Mouse (Mus musculus): ENCODE results near the gene Trak2. TPM values are rescaled to one million over a fixed set of nuclear protein-coding genes. Genes with fewer than 3 reads are reported as not detected.

The Trak2 gene
- polyA plus RNA-seq, 1 experiment from 2014 or later, result 29.6 TPM

DNA sequence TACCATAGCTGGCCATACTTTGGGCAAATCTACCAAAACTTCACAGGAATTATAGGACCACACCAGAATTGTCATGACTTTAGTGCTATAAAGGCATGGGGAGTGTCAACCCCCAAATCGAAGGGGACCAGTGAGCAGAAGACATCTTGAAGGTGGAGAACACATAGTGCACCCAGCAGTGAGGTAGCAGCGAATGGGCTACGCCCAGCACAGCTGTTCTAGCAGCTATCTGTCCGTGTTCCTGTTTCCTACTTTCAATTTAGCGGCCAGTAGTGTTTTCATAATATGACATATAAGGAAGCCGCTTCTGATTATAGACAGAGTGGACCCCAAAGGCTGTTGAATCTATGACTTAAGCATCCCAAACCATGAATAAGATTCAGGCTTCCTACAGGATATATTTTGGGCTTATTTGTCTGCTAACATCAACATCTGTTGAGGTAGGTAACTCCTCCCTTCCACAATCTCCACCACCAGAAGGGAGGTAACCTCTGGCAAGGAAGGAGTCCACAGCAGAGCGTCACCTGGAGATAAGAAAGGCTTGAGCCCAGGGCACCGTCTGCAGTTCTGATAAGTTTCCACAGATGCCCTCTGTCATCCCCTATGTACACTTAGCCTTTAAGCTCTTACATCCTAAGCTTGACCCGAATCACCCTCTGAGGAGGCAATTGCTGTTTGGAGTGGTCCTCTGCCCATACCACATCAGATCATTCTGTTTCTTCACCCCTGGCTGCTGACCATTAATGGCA, 19.4 kb downstream of the Trak2 start:
- no peaks in the 10 kb centered on the region for H3K27me3 ChIP-seq (ENCODE audit: control insufficient read depth, insufficient read depth, low read length)
- no peaks in the 10 kb centered on the region for H3K36me3 ChIP-seq (ENCODE audit: control insufficient read depth, insufficient read depth, low read length)
- 0 out of 2 replicates have a peak overlapping the region, but pooled peaks have one; percentile 16 for H3K4me2 ChIP-seq (ENCODE audit: low read length)
- 51% methylated on average over 9 of the region's 9 CpGs for WGBS
- H3K27ac ChIP-seq (replicated peaks in 1 of 2; ENCODE audit: control insufficient read depth in 1 of 2, insufficient read depth in 1 of 2, low read depth in 2 of 2, low read length in 2 of 2), result no peak overlapping the region; a peak in 1 of 4 replicates
- H3K9me3 ChIP-seq (ENCODE audit: control insufficient read depth, low read length), result no peaks in the 10 kb centered on the region
- H3K9ac ChIP-seq (ENCODE audit: low read length), result no peak overlapping the region
- H3K4me3 ChIP-seq (ENCODE audit: control insufficient read depth in 1 of 2, insufficient read depth in 1 of 2, low read depth in 1 of 2, low read length in 2 of 2), result no peak overlapping the region
- H3K4me1 ChIP-seq (ENCODE audit: control insufficient read depth in 2 of 2, insufficient read depth in 2 of 2, low read length in 2 of 2), result peaks cover 40 to 90% of the 10 kb centered on the region in 2 experiments
- no peak for ATAC-seq (ENCODE audit: insufficient number of reproducible peaks, insufficient read depth, low FRiP score, low read depth)

DNA sequence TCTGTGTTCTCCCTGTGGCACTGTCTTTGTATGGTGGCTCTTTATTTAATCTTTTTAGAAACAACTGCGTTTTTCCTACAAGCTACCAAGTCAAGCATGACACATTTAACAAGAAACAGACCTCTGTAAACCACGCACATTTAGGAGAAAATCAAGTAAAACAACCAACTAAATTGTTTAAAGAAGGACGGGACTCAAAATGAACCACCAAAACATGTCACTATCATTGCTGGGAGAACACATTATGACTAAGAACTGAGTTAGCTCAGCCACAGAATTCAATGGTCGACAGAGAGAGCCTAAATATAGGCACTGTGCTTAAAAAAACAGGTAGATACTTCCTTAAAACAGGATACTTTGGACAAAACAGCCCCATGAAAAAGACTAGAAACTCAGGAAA, 20.2 kb downstream of the Trak2 start:
- H3K27ac ChIP-seq (replicated peaks in 1 of 2; ENCODE audit: control insufficient read depth in 1 of 2, insufficient read depth in 1 of 2, low read depth in 2 of 2, low read length in 2 of 2), result peak overlapping the region in 1 of 2 experiments; percentile 94; a peak in 2 of 4 replicates
- no peak for ATAC-seq (ENCODE audit: insufficient number of reproducible peaks, insufficient read depth, low FRiP score, low read depth)
- H3K4me3 ChIP-seq (ENCODE audit: control insufficient read depth in 1 of 2, insufficient read depth in 1 of 2, low read depth in 1 of 2, low read length in 2 of 2), result no peak overlapping the region
- WGBS, result 35% methylated on average over 4 of the region's 4 CpGs
- no peak overlapping the region for H3K9ac ChIP-seq (ENCODE audit: low read length)
- no peak overlapping the region for H3K4me2 ChIP-seq (ENCODE audit: low read length)
- no peaks in the 10 kb centered on the region for H3K9me3 ChIP-seq (ENCODE audit: control insufficient read depth, low read length)
- H3K36me3 ChIP-seq (ENCODE audit: control insufficient read depth, insufficient read depth, low read length), result no peaks in the 10 kb centered on the region
- H3K4me1 ChIP-seq (ENCODE audit: control insufficient read depth in 2 of 2, insufficient read depth in 2 of 2, low read length in 2 of 2), result peaks cover 39 to 83% of the 10 kb centered on the region in 2 experiments
- H3K27me3 ChIP-seq (ENCODE audit: control insufficient read depth, insufficient read depth, low read length), result no peaks in the 10 kb centered on the region

DNA sequence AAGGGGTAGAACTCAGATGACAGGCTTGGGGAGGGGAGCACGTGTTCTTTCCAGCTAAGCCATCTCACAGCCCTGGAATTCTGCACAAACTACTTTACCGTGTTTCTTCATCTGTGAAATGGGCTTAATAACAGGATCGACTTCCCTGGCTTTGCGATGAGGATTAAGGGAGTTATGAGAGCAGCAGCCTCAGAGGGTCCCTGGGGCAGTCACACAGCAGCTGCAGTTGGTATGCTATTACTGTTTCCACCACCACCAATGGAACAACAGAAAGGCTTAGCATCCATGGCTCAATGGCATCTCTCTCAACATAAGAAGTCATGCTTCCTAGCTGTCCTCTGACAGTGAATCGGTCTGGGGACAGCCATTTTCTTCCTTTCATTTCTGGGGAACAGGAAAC, 20.7 kb downstream of the Trak2 start:
- no peaks in the 10 kb centered on the region for H3K36me3 ChIP-seq (ENCODE audit: control insufficient read depth, insufficient read depth, low read length)
- H3K4me3 ChIP-seq (ENCODE audit: control insufficient read depth in 1 of 2, insufficient read depth in 1 of 2, low read depth in 1 of 2, low read length in 2 of 2), result no peak overlapping the region
- no peak overlapping the region for H3K9ac ChIP-seq (ENCODE audit: low read length)
- H3K4me2 ChIP-seq (ENCODE audit: low read length), result no peak overlapping the region
- H3K27me3 ChIP-seq (ENCODE audit: control insufficient read depth, insufficient read depth, low read length), result no peaks in the 10 kb centered on the region
- WGBS, result 82% methylated on average over 5 of the region's 5 CpGs
- no peak for ATAC-seq (ENCODE audit: insufficient number of reproducible peaks, insufficient read depth, low FRiP score, low read depth)
- H3K9me3 ChIP-seq (ENCODE audit: control insufficient read depth, low read length), result no peaks in the 10 kb centered on the region
- peaks cover 37 to 79% of the 10 kb centered on the region in 2 experiments for H3K4me1 ChIP-seq (ENCODE audit: control insufficient read depth in 2 of 2, insufficient read depth in 2 of 2, low read length in 2 of 2)
- peak overlapping the region in 1 of 2 experiments; percentile 94; a peak in 2 of 4 replicates for H3K27ac ChIP-seq (replicated peaks in 1 of 2; ENCODE audit: control insufficient read depth in 1 of 2, insufficient read depth in 1 of 2, low read depth in 2 of 2, low read length in 2 of 2)

DNA sequence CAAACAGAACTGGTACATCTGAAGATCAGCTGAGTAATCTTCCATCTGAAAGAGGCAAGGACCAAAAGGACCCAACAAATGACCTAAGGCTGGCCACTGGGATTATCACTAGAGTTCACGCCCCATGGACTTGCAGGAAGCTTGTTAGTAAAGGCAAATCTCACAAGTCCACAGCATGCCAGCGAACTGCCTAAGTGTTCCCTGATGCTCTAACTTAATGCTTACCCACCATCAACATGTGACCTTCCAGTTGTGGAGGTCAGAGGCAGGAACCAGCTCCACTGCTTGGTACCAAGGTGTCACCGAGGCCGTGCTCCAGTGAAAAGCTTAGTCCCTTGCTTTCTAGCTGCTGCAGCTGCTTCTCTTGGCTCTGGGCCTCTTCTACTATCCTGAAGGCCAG, 21.4 kb downstream of the Trak2 start:
- H3K9me3 ChIP-seq (ENCODE audit: control insufficient read depth, low read length), result no peaks in the 10 kb centered on the region
- ATAC-seq (ENCODE audit: insufficient number of reproducible peaks, insufficient read depth, low FRiP score, low read depth), result no peak
- H3K4me1 ChIP-seq (ENCODE audit: control insufficient read depth in 2 of 2, insufficient read depth in 2 of 2, low read length in 2 of 2), result peaks cover 33 to 77% of the 10 kb centered on the region in 2 experiments
- peak overlapping the region; percentile 44 for H3K4me2 ChIP-seq (ENCODE audit: low read length)
- H3K4me3 ChIP-seq (ENCODE audit: control insufficient read depth in 1 of 2, insufficient read depth in 1 of 2, low read depth in 1 of 2, low read length in 2 of 2), result no peak overlapping the region
- 66% methylated on average over 4 of the region's 4 CpGs for WGBS
- H3K27ac ChIP-seq (replicated peaks in 1 of 2; ENCODE audit: control insufficient read depth in 1 of 2, insufficient read depth in 1 of 2, low read depth in 2 of 2, low read length in 2 of 2), result peak overlapping the region; percentile 52 to 94
- no peaks in the 10 kb centered on the region for H3K36me3 ChIP-seq (ENCODE audit: control insufficient read depth, insufficient read depth, low read length)
- H3K27me3 ChIP-seq (ENCODE audit: control insufficient read depth, insufficient read depth, low read length), result no peaks in the 10 kb centered on the region
- peak overlapping the region; percentile 18; the same call in 1 of the 2 replicates for H3K9ac ChIP-seq (ENCODE audit: low read length)

DNA sequence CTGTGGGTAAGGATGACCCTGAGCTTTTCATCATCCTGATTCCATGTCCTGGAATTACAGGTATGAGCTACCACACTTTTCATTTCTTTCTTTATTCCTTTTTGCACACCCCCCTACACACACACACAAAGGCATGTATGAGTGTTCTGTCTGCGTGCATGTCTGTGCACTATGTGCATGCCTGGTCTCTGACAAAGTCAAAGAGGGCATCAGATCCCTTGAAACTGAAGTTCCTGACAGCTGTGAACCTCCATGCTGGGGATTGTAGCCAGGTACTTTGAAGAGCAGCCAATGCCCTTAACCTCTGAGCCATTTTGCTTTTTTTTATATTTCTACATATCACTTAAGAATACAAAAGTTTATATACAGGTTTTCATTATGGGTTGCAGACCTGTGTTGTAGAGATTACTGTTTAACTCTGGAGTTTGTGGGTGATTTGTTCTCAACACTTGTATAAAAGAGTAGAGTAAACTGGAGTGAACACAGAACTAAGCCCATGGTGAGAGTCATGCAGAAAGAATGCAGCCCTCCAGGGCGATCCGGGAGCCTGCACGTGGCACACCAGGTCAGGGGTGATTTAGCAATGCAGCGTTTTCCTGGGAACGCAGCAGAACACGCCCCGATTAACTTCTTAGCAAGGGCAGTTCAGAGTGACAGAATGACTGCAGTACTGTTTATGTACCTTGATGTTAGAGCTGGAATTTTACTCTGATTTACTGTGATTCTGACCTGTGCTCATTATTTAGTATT, 22.2 kb downstream of the Trak2 start:
- Histone ChIP-seq H3K4me1 (ENCODE audit: control insufficient read depth in 2 of 2, insufficient read depth in 2 of 2, low read length in 2 of 2) (peaks cover 34 to 80% of the 10 kb centered on the region in 2 experiments), H3K4me2 (ENCODE audit: low read length) (peak overlapping the region; percentile 44), H3K36me3 (ENCODE audit: control insufficient read depth, insufficient read depth, low read length) (peaks cover 1% of the 10 kb centered on the region), H3K9ac (ENCODE audit: low read length) (peak overlapping the region; percentile 49), H3K27me3 (ENCODE audit: control insufficient read depth, insufficient read depth, low read length) (no peaks in the 10 kb centered on the region), H3K4me3 (ENCODE audit: control insufficient read depth in 1 of 2, insufficient read depth in 1 of 2, low read depth in 1 of 2, low read length in 2 of 2) (no peak overlapping the region), H3K27ac (replicated peaks in 1 of 2; ENCODE audit: control insufficient read depth in 1 of 2, insufficient read depth in 1 of 2, low read depth in 2 of 2, low read length in 2 of 2) (peak overlapping the region; percentile 94), H3K9me3 (ENCODE audit: control insufficient read depth, low read length) (no peaks in the 10 kb centered on the region)
- ATAC-seq (ENCODE audit: insufficient number of reproducible peaks, insufficient read depth, low FRiP score, low read depth), result peak; percentile 64
- WGBS, result 4% methylated on average over 8 of the region's 8 CpGs

- 55% methylated on average over 6 of the region's 6 CpGs for WGBS
- peaks cover 16% of the 10 kb centered on the region for H3K36me3 ChIP-seq (ENCODE audit: control insufficient read depth, insufficient read depth, low read length)
- H3K4me2 ChIP-seq (ENCODE audit: low read length), result peak overlapping the region; percentile 29; the same call in 1 of the 2 replicates
- no peak overlapping the region for H3K4me3 ChIP-seq (ENCODE audit: control insufficient read depth in 1 of 2, insufficient read depth in 1 of 2, low read depth in 1 of 2, low read length in 2 of 2)
- peaks cover 31 to 68% of the 10 kb centered on the region in 2 experiments for H3K4me1 ChIP-seq (ENCODE audit: control insufficient read depth in 2 of 2, insufficient read depth in 2 of 2, low read length in 2 of 2)
- no peaks in the 10 kb centered on the region for H3K27me3 ChIP-seq (ENCODE audit: control insufficient read depth, insufficient read depth, low read length)
- H3K9me3 ChIP-seq (ENCODE audit: control insufficient read depth, low read length), result no peaks in the 10 kb centered on the region
- peak overlapping the region; percentile 30; the same call in 1 of the 2 replicates for H3K9ac ChIP-seq (ENCODE audit: low read length)
- peak overlapping the region; percentile 84 to 85 for H3K27ac ChIP-seq (replicated peaks in 1 of 2; ENCODE audit: control insufficient read depth in 1 of 2, insufficient read depth in 1 of 2, low read depth in 2 of 2, low read length in 2 of 2)
- ATAC-seq (ENCODE audit: insufficient number of reproducible peaks, insufficient read depth, low FRiP score, low read depth), result no peak
Measured at GRCm38 (mm10) chr1:58949561-58950106, 23.6 kb downstream of the Trak2 start.

DNA sequence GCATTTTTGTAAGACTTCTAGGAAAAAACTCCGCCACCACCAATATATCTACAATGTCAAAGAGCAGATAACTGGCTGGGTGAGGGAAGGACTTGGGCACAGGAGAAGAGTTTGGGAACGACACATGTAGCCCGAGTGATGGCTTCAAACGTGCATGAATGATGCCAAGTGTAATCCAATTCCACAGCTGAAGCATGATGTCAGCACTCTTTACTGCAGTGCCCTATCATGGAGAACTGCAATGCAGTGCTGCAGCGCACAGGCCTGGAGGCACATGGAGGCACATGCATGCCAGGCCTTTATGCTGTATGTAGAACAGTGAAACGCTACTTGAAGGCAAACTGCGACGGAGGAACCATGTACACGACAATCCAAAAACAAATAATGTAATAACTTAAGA, 26.5 kb downstream of the Trak2 start:
- ATAC-seq (ENCODE audit: insufficient number of reproducible peaks, insufficient read depth, low FRiP score, low read depth), result no peak
- H3K27me3 ChIP-seq (ENCODE audit: control insufficient read depth, insufficient read depth, low read length), result no peaks in the 10 kb centered on the region
- H3K9ac ChIP-seq (ENCODE audit: low read length), result no peak overlapping the region
- no peak overlapping the region for H3K4me2 ChIP-seq (ENCODE audit: low read length)
- no peak overlapping the region for H3K4me3 ChIP-seq (ENCODE audit: control insufficient read depth in 1 of 2, insufficient read depth in 1 of 2, low read depth in 1 of 2, low read length in 2 of 2)
- H3K4me1 ChIP-seq (ENCODE audit: control insufficient read depth in 2 of 2, insufficient read depth in 2 of 2, low read length in 2 of 2), result peaks cover 14 to 39% of the 10 kb centered on the region in 2 experiments
- 78% methylated on average over 9 of the region's 9 CpGs for WGBS
- H3K36me3 ChIP-seq (ENCODE audit: control insufficient read depth, insufficient read depth, low read length), result peaks cover 19% of the 10 kb centered on the region
- H3K27ac ChIP-seq (replicated peaks in 1 of 2; ENCODE audit: control insufficient read depth in 1 of 2, insufficient read depth in 1 of 2, low read depth in 2 of 2, low read length in 2 of 2), result no peak overlapping the region; a peak in 1 of 4 replicates
- no peaks in the 10 kb centered on the region for H3K9me3 ChIP-seq (ENCODE audit: control insufficient read depth, low read length)

All from heart, embryonic 14.5 days (tissue).